Mouse (Mus musculus): ENCODE results near the gene Bsg. TPM values are rescaled to one million over a fixed set of nuclear protein-coding genes. Genes with fewer than 3 reads are reported as not detected.

The Bsg gene
- polyA plus RNA-seq, 1 experiment from 2014 or later = 1,233 TPM

- WGBS (ENCODE audit: insufficient replicate concordance) = 93% methylated on average over 10 of the region's 10 CpGs
- ATAC-seq (replicated peaks; ENCODE audit: insufficient number of reproducible peaks, low FRiP score, low TSS enrichment) = no peak
- peaks cover 58% of the 10 kb centered on the region for H3K9me3 ChIP-seq (replicated peaks; ENCODE audit: control insufficient read depth, low read length)
These were observed 34.0 kb downstream of the Bsg start for GRCm38 (mm10) chr10:79738259-79738658.

GRCm38 (mm10) chr10:79739234-79739633, 34.9 kb downstream of the Bsg start:
- Histone ChIP-seq H3K27me3 (ENCODE audit: control insufficient read depth, insufficient read depth, low read length) (peaks cover 24% of the 10 kb centered on the region), H3K9me3 (replicated peaks; ENCODE audit: control insufficient read depth, low read length) (peaks cover 58% of the 10 kb centered on the region), H3K4me3 (ENCODE audit: low read depth, low read length) (no peak overlapping the region), H3K9ac (ENCODE audit: low read depth, low read length) (no peak overlapping the region), H3K27ac (ENCODE audit: low read depth, low read length) (no peak overlapping the region), H3K4me2 (no peak overlapping the region), H3K36me3 (ENCODE audit: control insufficient read depth, insufficient read depth, low read length) (peaks cover 79% of the 10 kb centered on the region), H3K4me1 (ENCODE audit: control insufficient read depth, insufficient read depth, low read length) (peaks cover 3% of the 10 kb centered on the region; the same call in 1 of the 2 replicates)
- no peak for ATAC-seq (replicated peaks; ENCODE audit: insufficient number of reproducible peaks, low FRiP score, low TSS enrichment)
- WGBS (ENCODE audit: insufficient replicate concordance) = 96% methylated on average over 28 of the region's 28 CpGs

More at GRCm38 (mm10) chr10:79738259-79738658, 34.0 kb downstream of the Bsg start:
- peaks cover 24% of the 10 kb centered on the region for H3K27me3 ChIP-seq (ENCODE audit: control insufficient read depth, insufficient read depth, low read length)
- H3K4me1 ChIP-seq (ENCODE audit: control insufficient read depth, insufficient read depth, low read length) = peaks cover 3% of the 10 kb centered on the region; the same call in 1 of the 2 replicates
- no peak overlapping the region for H3K4me2 ChIP-seq
- peaks cover 78% of the 10 kb centered on the region for H3K36me3 ChIP-seq (ENCODE audit: control insufficient read depth, insufficient read depth, low read length)
- H3K9ac ChIP-seq (ENCODE audit: low read depth, low read length) = no peak overlapping the region
- H3K4me3 ChIP-seq (ENCODE audit: low read depth, low read length) = no peak overlapping the region
- H3K27ac ChIP-seq (ENCODE audit: low read depth, low read length) = no peak overlapping the region

GRCm38 (mm10) chr10:79740863-79741262, 36.6 kb downstream of the Bsg start:
- H3K9ac ChIP-seq (ENCODE audit: low read depth, low read length) = no peak overlapping the region
- H3K27ac ChIP-seq (ENCODE audit: low read depth, low read length) = no peak overlapping the region
- peaks cover 51% of the 10 kb centered on the region for H3K9me3 ChIP-seq (replicated peaks; ENCODE audit: control insufficient read depth, low read length)
- peaks cover 75% of the 10 kb centered on the region for H3K36me3 ChIP-seq (ENCODE audit: control insufficient read depth, insufficient read depth, low read length)
- ATAC-seq (replicated peaks; ENCODE audit: insufficient number of reproducible peaks, low FRiP score, low TSS enrichment) = no peak
- no peak overlapping the region for H3K4me2 ChIP-seq
- 75% methylated on average over 11 of the region's 11 CpGs for WGBS (ENCODE audit: insufficient replicate concordance)
- peaks cover 10% of the 10 kb centered on the region for H3K27me3 ChIP-seq (ENCODE audit: control insufficient read depth, insufficient read depth, low read length)
- peaks cover 7% of the 10 kb centered on the region for H3K4me1 ChIP-seq (ENCODE audit: control insufficient read depth, insufficient read depth, low read length)
- 0 out of 2 replicates have a peak overlapping the region, but pooled peaks have one; percentile 8 for H3K4me3 ChIP-seq (ENCODE audit: low read depth, low read length)

GRCm38 (mm10) chr10:79743161-79743560, 38.9 kb downstream of the Bsg start:
- Histone ChIP-seq H3K27me3 (ENCODE audit: control insufficient read depth, insufficient read depth, low read length) (no peaks in the 10 kb centered on the region), H3K4me3 (ENCODE audit: low read depth, low read length) (no peak overlapping the region), H3K27ac (ENCODE audit: low read depth, low read length) (no peak overlapping the region), H3K9ac (ENCODE audit: low read depth, low read length) (no peak overlapping the region), H3K4me1 (ENCODE audit: control insufficient read depth, insufficient read depth, low read length) (peaks cover 7% of the 10 kb centered on the region), H3K4me2 (no peak overlapping the region), H3K9me3 (replicated peaks; ENCODE audit: control insufficient read depth, low read length) (peaks cover 33% of the 10 kb centered on the region), H3K36me3 (ENCODE audit: control insufficient read depth, insufficient read depth, low read length) (peaks cover 52% of the 10 kb centered on the region)
- no peak for ATAC-seq (replicated peaks; ENCODE audit: insufficient number of reproducible peaks, low FRiP score, low TSS enrichment)
- 88% methylated on average over 11 of the region's 11 CpGs for WGBS (ENCODE audit: insufficient replicate concordance)

- Histone ChIP-seq H3K36me3 (ENCODE audit: control insufficient read depth, insufficient read depth, low read length) (peaks cover 45% of the 10 kb centered on the region), H3K4me3 (ENCODE audit: low read depth, low read length) (no peak overlapping the region), H3K9ac (ENCODE audit: low read depth, low read length) (no peak overlapping the region), H3K4me2 (no peak overlapping the region), H3K27ac (ENCODE audit: low read depth, low read length) (no peak overlapping the region), H3K27me3 (ENCODE audit: control insufficient read depth, insufficient read depth, low read length) (no peaks in the 10 kb centered on the region), H3K9me3 (replicated peaks; ENCODE audit: control insufficient read depth, low read length) (peaks cover 27% of the 10 kb centered on the region), H3K4me1 (ENCODE audit: control insufficient read depth, insufficient read depth, low read length) (peaks cover 7% of the 10 kb centered on the region)
- ATAC-seq (replicated peaks; ENCODE audit: insufficient number of reproducible peaks, low FRiP score, low TSS enrichment) = no peak
- 95% methylated on average over 15 of the region's 15 CpGs for WGBS (ENCODE audit: insufficient replicate concordance)
These were observed 39.5 kb downstream of the Bsg start for GRCm38 (mm10) chr10:79743650-79744365.

GRCm38 (mm10) chr10:79745411-79745810, 41.1 kb downstream of the Bsg start:
- H3K4me3 ChIP-seq (ENCODE audit: low read depth, low read length) = no peak overlapping the region

GRCm38 (mm10) chr10:79745898-79746773, 41.8 kb downstream of the Bsg start, which contains the start of gene Polrmt:
Polrmt (minus strand) TSS chr10:79746581.
- H3K4me2 ChIP-seq = peak within 1 kb of the TSS; percentile 81
- peaks cover 22% of the 10 kb centered on the region for H3K36me3 ChIP-seq (ENCODE audit: control insufficient read depth, insufficient read depth, low read length)
- peaks cover 7% of the 10 kb centered on the region for H3K4me1 ChIP-seq (ENCODE audit: control insufficient read depth, insufficient read depth, low read length)
- H3K4me3 ChIP-seq (ENCODE audit: low read depth, low read length) = peak within 1 kb of the TSS; percentile 64
- H3K27me3 ChIP-seq (ENCODE audit: control insufficient read depth, insufficient read depth, low read length) = no peaks in the 10 kb centered on the region
- peak; percentile 89 for ATAC-seq (replicated peaks; ENCODE audit: insufficient number of reproducible peaks, low FRiP score, low TSS enrichment)
- peak within 1 kb of the TSS; percentile 41; the same call in 1 of the 2 replicates for H3K27ac ChIP-seq (ENCODE audit: low read depth, low read length)
- H3K9me3 ChIP-seq (replicated peaks; ENCODE audit: control insufficient read depth, low read length) = peaks cover 3% of the 10 kb centered on the region
- 3% methylated on average over 38 of the region's 38 CpGs for WGBS (ENCODE audit: insufficient replicate concordance)
- H3K9ac ChIP-seq (ENCODE audit: low read depth, low read length) = peak within 1 kb of the TSS; percentile 73

More at GRCm38 (mm10) chr10:79745411-79745810, 41.1 kb downstream of the Bsg start:
- H3K4me1 ChIP-seq (ENCODE audit: control insufficient read depth, insufficient read depth, low read length) = peaks cover 7% of the 10 kb centered on the region
- 92% methylated on average over 3 of the region's 3 CpGs for WGBS (ENCODE audit: insufficient replicate concordance)
- peak overlapping the region; percentile 81 for H3K4me2 ChIP-seq
- peaks cover 10% of the 10 kb centered on the region for H3K9me3 ChIP-seq (replicated peaks; ENCODE audit: control insufficient read depth, low read length)
- peaks cover 29% of the 10 kb centered on the region for H3K36me3 ChIP-seq (ENCODE audit: control insufficient read depth, insufficient read depth, low read length)
- no peaks in the 10 kb centered on the region for H3K27me3 ChIP-seq (ENCODE audit: control insufficient read depth, insufficient read depth, low read length)
- no peak overlapping the region for H3K9ac ChIP-seq (ENCODE audit: low read depth, low read length)
- H3K27ac ChIP-seq (ENCODE audit: low read depth, low read length) = no peak overlapping the region
- no peak for ATAC-seq (replicated peaks; ENCODE audit: insufficient number of reproducible peaks, low FRiP score, low TSS enrichment)

GRCm38 (mm10) chr10:79746774-79747151, 42.5 kb downstream of the Bsg start:
- Histone ChIP-seq H3K27ac (ENCODE audit: low read depth, low read length) (0 out of 2 replicates have a peak overlapping the region, but pooled peaks have one; percentile 35), H3K36me3 (ENCODE audit: control insufficient read depth, insufficient read depth, low read length) (peaks cover 16% of the 10 kb centered on the region), H3K4me1 (ENCODE audit: control insufficient read depth, insufficient read depth, low read length) (peaks cover 7% of the 10 kb centered on the region), H3K27me3 (ENCODE audit: control insufficient read depth, insufficient read depth, low read length) (no peaks in the 10 kb centered on the region), H3K9ac (ENCODE audit: low read depth, low read length) (peak overlapping the region; percentile 58; the same call in 1 of the 2 replicates), H3K4me2 (peak overlapping the region; percentile 81), H3K9me3 (replicated peaks; ENCODE audit: control insufficient read depth, low read length) (no peaks in the 10 kb centered on the region), H3K4me3 (ENCODE audit: low read depth, low read length) (no peak overlapping the region; the same call in 1 of the 2 replicates)
- whole genome bisulfite sequencing (ENCODE audit: insufficient replicate concordance) = 20% methylated on average over 6 of the region's 6 CpGs
- no peak for ATAC-seq (replicated peaks; ENCODE audit: insufficient number of reproducible peaks, low FRiP score, low TSS enrichment)

Data from heart, embryonic 11.5 days (tissue).